Mouse (Mus musculus): ENCODE measurements at regions not wholly inside any gene's neighbourhood (a gene's known extent, or its start where the extent isn't known, plus 50 kb on each side); places are given as distances from the start of the nearest gene placed in this dataset. TPM values are rescaled to one million over a fixed set of nuclear protein-coding genes. Genes with fewer than 3 reads are reported as not detected.

- no peak for DNase-seq (ENCODE audit: low spot score)
Measured at GRCm38 (mm10) chr11:28660377-28660776, 76.3 kb upstream of the Ccdc85a start.

DNA sequence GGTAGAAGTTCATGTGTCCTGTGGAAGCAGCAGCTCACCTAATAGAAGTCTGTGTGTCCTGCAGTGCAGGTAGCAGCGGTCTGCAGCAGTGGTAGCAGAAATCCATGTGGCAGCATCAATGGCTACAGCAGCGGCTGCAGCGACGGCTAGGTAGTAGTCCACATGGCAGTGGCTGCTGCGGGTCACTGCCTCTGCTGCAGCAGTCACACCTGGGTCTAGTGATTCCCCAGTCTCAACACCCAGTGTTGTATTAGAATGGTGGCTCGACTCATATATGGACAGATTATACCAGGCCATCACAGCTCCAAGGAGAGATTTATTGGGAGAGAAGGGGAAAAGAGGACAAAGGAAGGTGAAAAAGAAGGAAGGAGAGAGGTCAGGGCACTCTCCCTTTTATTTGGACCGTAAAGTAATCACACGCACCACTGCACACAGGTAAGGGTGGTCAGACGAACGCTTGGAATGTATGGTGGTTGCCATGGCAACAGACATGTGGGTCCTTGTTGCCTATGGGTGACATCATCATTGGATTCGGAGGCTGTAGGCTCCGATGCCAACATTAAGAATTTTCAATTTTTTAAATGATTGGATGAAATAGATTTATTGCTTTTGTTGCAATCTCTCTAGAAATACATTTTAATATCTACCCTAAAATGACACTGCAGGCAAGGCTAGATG is 71.2 kb upstream of the Ccdc85a start:
- DNase-seq (ENCODE audit: low spot score), result no peak

GRCm38 (mm10) chr11:28649446-28649845 is 65.3 kb upstream of the Ccdc85a start:
- no peak for DNase-seq (ENCODE audit: low spot score)

- no peak for DNase-seq (ENCODE audit: low spot score)
Measured at GRCm38 (mm10) chr11:28648916-28649315, 64.8 kb upstream of the Ccdc85a start.

GRCm38 (mm10) chr11:28639081-28639480 is 55.0 kb upstream of the Ccdc85a start:
- DNase-seq (ENCODE audit: low spot score), result no peak

DNA sequence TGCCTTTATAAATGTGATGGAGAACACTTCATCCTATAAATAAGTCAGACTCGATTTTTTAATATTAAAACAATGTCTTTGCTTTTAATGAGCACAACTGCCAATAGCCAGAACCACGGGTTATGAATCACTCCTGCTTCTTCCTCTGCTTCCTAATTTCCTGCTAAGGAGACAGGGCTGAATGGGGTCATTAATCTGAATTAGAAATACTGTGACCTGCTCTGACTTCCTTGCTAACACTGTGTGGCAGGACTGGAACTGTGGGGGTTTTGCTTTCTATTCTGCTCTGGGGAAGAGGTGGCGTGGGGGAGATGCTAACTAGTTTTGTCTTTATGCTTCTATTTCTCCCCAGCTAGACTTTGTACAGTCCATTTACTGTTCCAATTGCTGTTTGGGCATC is 52.6 kb upstream of the Ccdc85a start:
- DNase-seq (ENCODE audit: low spot score), result no peak

Small RNA genes in the stretch of these regions (microRNA-seq; reads per million reads assigned to microRNA genes)
- not detected for gene Mir216a
- gene Mir216b, result not detected
- not detected for gene Mir216c
- not detected for gene Mir217

Measured in gastrocnemius, adult 18-20 months (tissue).